Mouse (Mus musculus) common myeloid progenitor, adult 5-6 weeks (primary cell): Measurements from ENCODE around the gene Grm5. TPM values are rescaled to one million over a fixed set of nuclear protein-coding genes. Genes with fewer than 3 reads are reported as not detected.

Experiments
- ATAC-seq: replicated peaks from 2 replicates; pipeline ENCODE4 v1.8.0; 2016; ENCODE audit warnings: low read depth, mild to moderate bottlenecking, moderate TSS enrichment, inconsistent platforms; ENCODE audit not compliant: poor library complexity, severe bottlenecking
- total RNA-seq: library from RNA; stranded (forward); fragments of 200-1000, 187-1606 nt; gene quantifications from 2 replicates; pipeline ENCODE4 v1.2.3, GENCODE M21; 2017

The Grm5 gene
- total RNA-seq, 1 experiment from 2014 or later = not detected

DNA sequence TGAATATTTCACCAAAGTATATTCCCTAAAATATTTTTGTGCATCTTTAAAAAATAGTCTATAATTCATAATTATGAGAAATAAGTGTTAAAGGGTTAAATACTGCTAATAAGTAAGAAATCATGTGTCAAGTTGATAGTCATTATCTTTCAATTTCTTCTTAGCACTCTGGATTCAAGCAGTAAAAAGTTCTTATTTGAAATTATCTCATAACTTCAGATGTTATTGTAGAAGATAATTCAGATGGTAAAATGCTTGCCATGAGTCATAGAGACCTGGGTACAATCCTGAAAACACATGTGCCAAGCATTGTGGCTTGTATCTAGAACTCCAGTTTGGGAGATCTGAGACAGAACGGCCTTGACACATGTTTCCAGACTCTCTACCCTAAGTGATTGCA lies 254.6 kb downstream of the Grm5 start:
- no peak for ATAC-seq

- no peak for ATAC-seq
Measured at GRCm38 (mm10) chr7:87843496-87843895, 259.5 kb downstream of the Grm5 start.

GRCm38 (mm10) chr7:87846082-87846481 lies 262.1 kb downstream of the Grm5 start:
- no peak for ATAC-seq

DNA sequence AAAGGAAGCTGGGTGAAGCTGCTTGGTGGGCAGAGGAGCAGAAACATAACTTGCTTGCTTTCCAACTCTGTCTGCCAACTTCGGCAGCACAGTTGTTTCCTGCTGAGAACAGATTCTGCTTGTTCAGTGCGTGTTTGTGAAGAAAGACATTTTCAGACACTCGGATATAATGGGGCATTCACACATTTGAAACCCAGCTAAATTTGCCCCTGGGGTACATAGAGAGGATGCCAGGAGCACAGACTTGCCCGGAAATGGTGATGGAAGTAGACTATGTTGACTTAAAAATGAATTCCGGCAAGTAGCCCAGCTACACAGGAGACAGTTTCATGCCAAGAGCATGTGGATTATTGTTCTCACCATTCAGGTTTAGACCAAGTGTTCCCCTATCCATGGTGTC lies 342.0 kb downstream of the Grm5 start:
- no peak for ATAC-seq

- no peak for ATAC-seq
Measured at GRCm38 (mm10) chr7:87937415-87937814, 353.4 kb downstream of the Grm5 start.

DNA sequence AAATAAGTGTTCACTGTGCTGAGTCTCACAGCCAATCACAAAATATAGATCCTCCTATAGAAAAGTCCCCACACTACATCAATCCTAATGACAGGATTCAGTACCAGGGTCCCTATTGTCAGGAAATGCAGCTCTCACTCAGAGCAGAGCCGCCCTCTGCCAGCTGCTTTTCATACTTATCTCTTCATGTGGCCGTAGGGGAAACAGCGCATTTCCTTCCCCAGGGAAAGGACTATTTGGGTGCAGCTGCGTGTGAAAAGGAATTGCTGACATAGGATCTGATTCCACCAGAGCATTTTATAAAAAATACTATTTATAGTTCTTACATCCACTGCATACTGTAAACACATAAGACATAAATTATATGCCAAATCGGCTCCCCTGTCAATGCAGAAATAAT lies 354.3 kb downstream of the Grm5 start:
- peak; percentile 52; the same call in 1 of the 2 replicates for ATAC-seq

GRCm38 (mm10) chr7:87950205-87950604 lies 366.2 kb downstream of the Grm5 start:
- ATAC-seq = no peak

- no peak for ATAC-seq
Measured at GRCm38 (mm10) chr7:87973216-87973615, 389.2 kb downstream of the Grm5 start.

DNA sequence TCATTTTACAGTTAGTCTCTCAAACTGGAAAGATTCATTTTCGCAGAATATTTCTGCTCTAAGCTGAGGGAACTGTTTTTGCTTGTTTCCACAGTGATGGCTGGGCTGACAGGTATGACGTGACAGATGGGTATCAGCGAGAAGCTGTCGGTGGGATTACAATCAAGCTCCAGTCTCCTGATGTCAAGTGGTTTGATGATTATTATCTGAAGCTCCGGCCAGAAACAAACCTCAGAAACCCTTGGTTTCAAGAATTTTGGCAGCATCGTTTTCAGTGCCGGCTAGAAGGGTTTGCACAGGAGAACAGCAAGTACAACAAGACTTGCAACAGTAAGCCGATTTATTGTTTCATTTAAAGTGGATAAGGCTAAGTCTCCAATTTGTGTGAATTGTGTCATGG lies 391.1 kb downstream of the Grm5 start:
- no peak for ATAC-seq

- no peak for ATAC-seq
Measured at GRCm38 (mm10) chr7:87983494-87983893, 399.5 kb downstream of the Grm5 start.

GRCm38 (mm10) chr7:88014451-88014850 lies 430.5 kb downstream of the Grm5 start:
- no peak for ATAC-seq

GRCm38 (mm10) chr7:88027411-88028132 lies 443.6 kb downstream of the Grm5 start:
- ATAC-seq = no peak

DNA sequence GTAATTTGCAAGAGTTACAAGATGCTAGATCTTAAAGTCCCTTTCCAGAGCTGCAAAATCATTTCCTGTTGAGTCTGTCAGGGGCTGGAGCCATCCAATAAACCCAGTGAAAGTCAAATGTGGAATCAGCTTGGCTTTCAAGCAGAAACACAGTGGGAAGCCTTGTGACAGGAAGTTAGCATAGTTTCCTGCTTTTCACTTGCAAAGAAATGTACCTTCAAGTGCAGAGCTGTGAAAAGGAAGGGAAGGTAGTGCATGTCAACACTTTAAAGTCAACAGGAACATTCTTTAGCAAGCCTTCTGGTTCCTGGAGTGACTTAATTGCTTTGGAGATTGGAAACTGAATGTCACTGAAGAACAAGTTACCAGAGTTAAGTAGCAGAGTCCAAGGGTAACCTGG lies 463.4 kb downstream of the Grm5 start:
- ATAC-seq = no peak

DNA sequence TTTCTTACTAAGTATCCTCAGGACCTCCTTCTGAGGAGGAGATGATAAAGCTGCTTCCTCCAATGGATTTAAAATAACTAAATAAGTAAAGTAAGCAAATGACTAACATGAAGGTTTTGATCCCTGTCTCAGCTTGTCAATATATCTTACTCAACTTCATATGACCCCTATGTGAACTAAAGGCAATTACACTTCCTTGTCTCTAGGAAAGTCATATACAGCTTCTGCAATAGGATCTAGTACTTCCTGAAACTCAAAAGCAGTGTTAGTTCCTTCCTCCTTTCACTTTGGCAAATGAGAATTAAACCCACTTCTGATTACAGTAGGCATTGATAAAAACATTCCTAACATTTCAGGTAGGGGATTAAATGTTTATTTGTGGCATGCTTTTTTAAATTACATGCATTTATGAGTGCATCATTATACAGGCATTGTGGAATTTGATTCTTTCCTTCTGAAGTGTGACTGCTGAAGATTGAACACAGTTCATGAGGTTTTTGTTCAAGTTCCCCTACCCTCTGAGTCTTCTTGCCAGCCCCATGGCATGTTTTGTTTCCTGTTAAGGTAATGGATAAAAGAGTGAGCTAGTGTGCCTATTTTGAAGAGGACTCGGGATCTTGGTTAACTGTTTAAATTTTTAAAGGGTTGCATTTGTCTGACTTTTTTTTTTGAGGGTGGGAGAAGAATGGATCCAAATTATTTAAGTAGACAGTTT lies 470.4 kb downstream of the Grm5 start:
- peak; percentile 90 for ATAC-seq

DNA sequence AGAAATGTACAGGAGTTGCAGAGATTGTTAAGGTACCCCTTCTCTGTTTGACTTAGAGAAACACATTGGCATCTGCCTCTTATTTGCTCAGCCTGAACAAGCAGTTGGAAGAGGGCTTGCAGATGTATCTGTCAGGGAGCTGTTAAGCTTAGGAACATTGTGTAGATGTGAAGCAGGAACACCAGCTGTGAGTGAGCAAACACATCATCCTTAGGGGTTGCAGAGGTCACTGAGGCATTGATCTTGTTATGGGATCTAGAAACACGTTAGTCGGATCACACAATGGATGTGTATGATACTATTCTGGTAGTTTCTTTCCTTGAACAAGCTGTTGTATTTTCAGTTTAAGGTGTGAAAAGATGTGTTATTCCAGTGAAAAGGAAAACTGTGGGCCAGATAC lies 472.5 kb downstream of the Grm5 start:
- no peak for ATAC-seq

DNA sequence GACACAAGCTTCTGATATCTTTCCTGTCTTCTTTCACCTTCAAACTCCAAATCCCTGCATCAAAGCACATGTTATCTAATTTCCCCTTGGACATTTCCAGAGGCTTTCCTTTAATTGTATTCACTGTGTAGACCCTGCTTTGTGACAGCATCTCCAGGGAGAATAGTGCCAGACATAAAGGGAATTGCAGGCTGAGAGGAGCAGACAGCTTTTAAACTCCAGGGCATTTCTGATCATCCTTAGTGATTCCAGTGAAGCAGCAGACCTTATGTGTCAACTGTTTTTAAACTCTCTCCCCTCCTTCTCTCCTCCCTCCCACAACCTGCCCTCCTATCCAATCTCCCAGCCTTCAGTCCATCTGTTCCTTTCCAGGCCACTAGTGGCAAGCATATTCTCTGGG lies 507.1 kb downstream of the Grm5 start:
- no peak for ATAC-seq

DNA sequence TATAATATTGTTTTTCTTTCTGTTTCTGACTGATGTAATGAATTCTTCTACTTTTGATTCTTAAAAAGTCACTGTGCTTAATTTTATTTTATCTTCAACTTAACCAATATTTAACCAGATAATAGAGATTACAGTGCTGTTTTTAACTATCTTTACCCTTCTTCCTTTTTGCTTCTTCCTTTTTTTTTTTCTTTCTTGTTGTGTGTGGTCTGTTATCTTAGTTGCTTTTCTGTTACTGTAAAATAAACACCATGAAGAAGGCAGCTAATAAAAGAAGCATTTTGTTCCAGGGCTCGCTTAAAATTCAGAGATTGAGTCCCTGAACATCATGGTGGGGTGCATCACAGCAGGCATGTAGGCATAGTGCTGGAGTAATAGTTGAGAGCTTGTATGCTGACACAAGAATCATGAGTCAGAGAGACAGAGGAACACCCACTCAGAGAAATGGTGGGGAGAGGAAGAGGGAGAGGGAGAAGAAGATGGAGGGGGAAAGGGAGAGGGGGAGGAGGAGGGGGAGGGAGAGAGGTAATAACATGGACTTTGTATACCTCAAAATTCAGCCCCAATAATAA lies 512.7 kb downstream of the Grm5 start:
- no peak for ATAC-seq

GRCm38 (mm10) chr7:88097715-88098114 lies 513.7 kb downstream of the Grm5 start:
- peak; percentile 99 for ATAC-seq

GRCm38 (mm10) chr7:88116724-88117409 lies 532.9 kb downstream of the Grm5 start:
- 0 out of 2 replicates have a peak, but pooled peaks have one; percentile 29 for ATAC-seq

- ATAC-seq = peak; percentile 75
Measured at GRCm38 (mm10) chr7:88128080-88128848, 544.3 kb downstream of the Grm5 start.
